Mouse (Mus musculus) spleen, postnatal 4 days (tissue): ENCODE data around the gene Klhl35.
"Not testable (repeated sequence)": the region's sequence is repeated elsewhere in the genome, so short reads cannot be mapped to it uniquely, and the experiment has no call there.

ENCODE experiments used
- DNase-seq, 2 experiments: peaks; one replicate each; pipeline ENCODE4 v3.0.0; 2022; ENCODE audit warnings: low spot score in 2 of 2

The Klhl35 gene

DNA sequence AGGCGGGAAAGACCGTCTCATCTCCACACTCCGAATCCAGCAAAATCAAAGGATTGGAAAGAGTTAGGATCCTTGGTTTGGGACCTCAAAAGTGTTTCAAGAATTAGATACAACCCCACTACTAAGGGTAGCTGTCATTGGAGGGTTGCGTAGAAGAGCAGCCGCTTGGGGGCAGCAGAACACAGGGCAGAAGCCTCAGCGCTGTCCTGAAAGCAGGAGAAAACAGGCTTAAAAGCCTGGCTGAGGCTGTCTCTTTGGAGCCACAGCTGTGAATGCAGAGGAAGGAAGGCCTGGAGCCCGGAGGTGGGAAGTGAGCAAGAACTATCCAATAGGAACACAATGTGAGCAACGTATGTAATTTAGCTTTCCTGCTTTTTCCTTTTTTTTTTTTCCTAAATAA lies 34.4 kb downstream of the Klhl35 start:
- peak; percentile 79 to 91 for DNase-seq

DNA sequence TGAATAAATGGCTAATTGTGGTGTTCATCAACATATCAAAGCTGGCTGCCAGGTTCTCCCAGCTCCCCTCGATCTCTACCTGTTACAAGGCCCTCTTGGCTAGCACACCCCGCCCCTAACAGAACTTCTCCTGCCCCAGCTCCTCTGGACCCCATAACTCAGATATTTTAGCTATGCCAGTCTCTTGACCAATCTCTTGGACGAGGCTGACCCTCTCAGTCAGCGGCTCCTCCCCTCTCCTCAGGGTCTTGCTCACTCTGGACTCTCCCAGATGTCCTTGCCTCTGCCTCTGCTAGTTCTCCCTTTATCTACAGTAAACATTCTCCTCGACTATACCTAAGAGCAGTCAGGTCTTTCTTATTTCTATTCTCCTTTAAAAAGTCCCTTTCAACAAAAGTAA lies 34.9 kb downstream of the Klhl35 start:
- no peak for DNase-seq

DNA sequence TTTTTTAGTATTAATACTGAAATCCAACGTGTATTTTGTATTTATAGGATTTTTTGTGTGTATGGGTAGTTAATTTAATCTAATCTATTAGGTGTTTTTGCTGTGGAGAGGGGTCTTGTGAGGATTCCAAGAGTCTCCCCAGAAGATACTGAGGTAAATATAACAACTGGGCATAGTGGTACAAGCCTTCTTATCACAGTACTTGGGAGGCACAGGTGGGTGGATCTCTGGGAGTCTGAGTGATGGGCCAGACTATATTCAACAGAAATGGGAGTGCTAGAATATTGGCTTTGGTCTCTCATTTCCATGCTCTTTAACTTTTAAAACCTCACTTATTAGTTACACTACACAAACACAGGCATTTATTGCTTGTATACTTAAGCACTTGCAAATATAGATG lies 35.3 kb downstream of the Klhl35 start:
- DNase-seq: no peak

DNA sequence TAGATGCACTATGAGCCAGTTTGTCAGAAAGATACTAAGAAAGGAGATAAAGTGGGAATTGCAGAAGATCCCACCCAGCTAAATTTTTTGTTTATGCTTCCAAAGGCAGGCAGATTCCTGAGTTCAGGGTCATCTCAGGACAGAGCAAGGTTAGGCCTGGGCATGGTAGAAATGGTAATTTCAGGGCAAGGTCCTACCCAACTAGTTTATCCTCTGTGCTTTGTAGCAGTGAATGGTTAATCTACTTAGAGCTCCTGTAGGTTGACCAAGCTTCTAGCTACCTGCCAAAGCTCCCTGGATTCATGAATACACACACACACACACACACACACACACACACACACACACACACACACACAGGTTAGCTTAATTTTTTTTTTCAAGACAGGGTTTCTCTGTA lies 38.8 kb downstream of the Klhl35 start:
- DNase-seq: no peak

DNA sequence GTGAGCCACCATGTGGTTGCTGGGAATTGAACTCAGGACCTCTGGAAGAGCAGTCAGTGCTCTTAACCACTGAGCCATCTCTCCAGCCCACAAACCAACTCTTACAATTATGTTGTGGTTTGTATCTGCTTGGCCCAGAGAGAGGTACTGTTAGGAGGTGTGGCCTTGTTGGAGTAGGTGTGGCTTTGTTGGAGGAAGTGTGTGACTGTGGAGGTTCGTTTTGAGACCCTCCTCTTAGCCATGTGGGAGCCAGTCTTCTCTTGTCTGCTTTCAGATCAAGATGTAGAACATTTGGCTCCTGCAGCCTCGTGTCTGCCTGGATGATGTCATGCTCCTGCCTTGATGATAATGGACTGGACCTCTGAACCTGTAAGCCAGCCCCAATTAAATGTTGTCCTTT lies 42.4 kb downstream of the Klhl35 start:
- not testable (repeated sequence) for DNase-seq

DNA sequence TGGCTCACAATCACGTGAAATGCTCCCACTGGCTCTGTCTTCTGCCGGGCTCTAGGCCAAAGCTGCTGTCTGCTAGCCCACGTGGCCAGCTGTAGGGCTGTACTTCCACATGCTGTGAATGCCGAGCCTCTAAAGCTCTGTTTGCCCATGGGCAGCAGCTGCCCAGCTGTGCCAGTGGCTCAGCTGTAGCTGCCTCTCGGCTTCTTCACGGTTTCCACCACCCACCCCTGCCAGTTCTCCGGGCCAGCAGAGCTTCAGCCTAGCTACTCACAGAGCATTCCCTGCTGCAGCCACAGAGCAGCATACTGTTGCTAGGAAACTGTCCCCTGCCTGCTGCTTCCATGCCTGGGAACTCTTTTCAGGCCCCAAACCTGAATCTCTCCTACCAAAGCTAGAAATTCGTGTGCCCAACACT lies 44.3 kb downstream of the Klhl35 start:
- no peak for DNase-seq

DNA sequence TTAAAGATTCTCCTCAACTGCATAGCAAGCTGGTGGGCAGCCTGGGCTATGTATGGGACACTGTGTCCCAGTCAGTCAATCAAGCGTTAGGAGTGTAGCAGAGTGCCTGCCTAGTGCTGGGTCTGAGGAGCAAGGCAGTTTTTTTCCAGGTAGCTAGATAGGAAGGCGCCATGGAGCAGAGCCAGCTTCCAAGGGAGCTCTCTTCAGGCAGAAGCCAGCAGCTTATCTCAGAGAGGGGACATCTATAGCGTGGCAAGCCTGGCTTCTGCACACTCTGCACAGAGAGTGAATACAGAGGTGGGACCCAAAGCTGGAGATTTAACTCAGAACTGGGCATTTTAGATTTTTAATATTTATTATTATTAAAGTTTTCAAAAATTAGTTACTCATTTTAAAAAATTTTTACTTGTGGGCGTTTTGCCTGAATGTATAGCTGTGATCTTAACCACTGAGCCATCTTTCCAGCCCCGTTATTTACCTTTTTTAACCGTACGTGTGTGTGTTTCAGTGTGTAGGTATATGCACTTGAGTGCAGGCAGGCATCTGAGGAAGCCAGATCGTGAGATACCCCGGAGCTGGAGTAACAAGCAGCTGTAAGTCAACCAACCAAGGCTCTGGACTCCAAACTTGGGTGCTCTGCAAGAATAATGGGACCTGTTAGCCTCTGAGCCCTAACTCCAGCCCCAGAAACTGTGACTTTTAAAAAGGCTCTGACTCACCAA lies 50.4 kb downstream of the Klhl35 start:
- DNase-seq: no peak

DNA sequence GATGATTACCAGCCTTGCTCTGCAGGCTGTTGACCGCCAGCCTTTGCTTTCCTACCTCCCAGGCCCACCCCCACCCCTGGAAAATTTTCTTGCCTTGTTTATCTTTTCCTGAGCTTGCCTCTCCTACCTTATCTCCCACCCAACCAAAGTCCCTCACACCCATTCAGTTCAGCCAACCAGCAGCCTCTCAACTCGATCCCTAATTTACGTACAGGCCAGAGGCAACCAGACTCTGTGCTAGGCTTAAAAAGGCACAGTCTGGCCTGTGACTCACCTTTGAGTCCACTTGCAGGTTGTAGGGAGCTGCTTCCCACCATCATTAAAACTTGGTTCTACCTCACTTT lies 51.0 kb downstream of the Klhl35 start:
- DNase-seq: no peak

DNA sequence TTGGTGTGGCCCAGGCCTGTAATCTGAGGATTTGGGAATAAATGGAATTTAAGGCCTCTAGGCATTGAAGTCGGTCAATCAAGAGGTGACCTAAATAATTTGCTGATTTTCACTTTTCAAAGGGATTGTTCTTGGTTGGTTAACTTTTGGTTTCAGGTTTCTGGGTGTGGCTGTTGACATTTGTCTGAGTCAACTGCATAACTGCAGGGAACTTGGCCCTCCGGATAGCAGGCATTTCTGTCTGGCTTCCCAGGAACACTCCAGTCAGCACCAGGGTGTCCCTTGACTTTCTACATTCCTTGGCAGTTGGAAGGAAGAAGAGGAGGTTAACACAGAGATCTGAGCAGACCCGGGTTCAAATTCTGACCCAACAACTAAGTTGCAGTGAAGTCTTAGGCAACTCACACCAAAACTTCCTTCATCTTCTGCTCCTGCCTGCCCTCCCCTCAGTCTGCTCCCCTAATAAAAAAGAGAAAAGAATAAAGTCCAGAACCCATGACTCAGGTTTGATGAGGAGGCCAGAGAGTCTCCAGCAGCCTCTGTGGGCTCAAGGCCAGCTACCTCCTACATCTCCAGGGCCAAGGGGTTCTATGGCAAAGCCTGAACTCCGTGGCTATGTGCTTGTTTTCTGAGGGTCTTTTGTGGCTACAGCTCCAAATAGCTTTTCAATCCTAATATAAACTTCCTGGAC lies 53.3 kb downstream of the Klhl35 start:
- no peak for DNase-seq

DNA sequence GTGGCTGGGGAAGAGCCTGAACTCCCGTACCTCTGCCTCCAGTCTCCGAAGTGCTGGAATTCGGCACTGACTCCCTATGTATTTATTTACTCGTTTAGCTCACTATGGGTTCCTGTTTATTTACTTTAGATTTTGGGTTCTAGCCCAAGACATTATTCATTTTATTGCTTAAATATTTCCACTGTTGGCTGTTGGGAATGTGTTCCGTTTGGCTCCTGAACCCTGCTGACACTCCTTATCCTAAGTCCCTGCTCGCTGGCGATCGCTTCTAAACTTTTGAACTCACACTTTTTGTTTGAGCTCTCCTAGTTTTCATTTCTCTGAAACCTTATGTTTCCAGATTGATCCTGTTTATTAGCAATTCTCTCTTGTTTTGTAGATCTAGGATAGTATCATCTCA lies 57.3 kb downstream of the Klhl35 start:
- no peak for DNase-seq
